Mouse (Mus musculus) kidney, adult 2 months (tissue): ENCODE results near the gene Edc4. TPM values are rescaled to one million over a fixed set of nuclear protein-coding genes. Genes with fewer than 3 reads are reported as not detected.
"Not testable (repeated sequence)": the region's sequence is repeated elsewhere in the genome, so short reads cannot be mapped to it uniquely, and the experiment has no call there.

ENCODE experiments used
- DNase-seq: peaks from one replicate; pipeline ENCODE4 v3.0.0; 2021
- H3K27ac ChIP-seq: fragments of 200-500 bp; 2 replicates; pipeline ENCODE4 v1.5.1; 2012; ENCODE audit warnings: low read depth, low read length, control low read depth, inconsistent platforms; ENCODE audit not compliant: insufficient read depth
- H3K27me3 ChIP-seq: fragments of 200-500 bp; replicated peaks from 2 replicates; pipeline ENCODE4 v1.6.1; 2012; ENCODE audit warnings: mild to moderate bottlenecking, moderate library complexity, low read length, inconsistent platforms; ENCODE audit not compliant: control insufficient read depth, insufficient read depth
- H3K36me3 ChIP-seq: fragments of 200-500 bp; 2 replicates; pipeline ENCODE4 v1.6.1; 2012; ENCODE audit warnings: mild to moderate bottlenecking, moderate library complexity, low read length, inconsistent platforms; ENCODE audit not compliant: control insufficient read depth, insufficient read depth
- H3K4me1 ChIP-seq: fragments of 200-500 bp; 2 replicates; pipeline ENCODE4 v1.6.1; 2011; ENCODE audit warnings: low read length; ENCODE audit not compliant: control insufficient read depth, insufficient read depth
- H3K4me3 ChIP-seq: fragments of 200-500 bp; 2 replicates; pipeline ENCODE4 v1.5.1; 2011; ENCODE audit warnings: mild to moderate bottlenecking, low read depth, low read length, control low read depth; ENCODE audit not compliant: insufficient read depth
- CTCF ChIP-seq: fragments of 200-500 bp; conservative IDR thresholded peaks from 2 replicates; pipeline ENCODE4 v1.5.1; 2011; ENCODE audit warnings: low read depth, mild to moderate bottlenecking, control low read depth, low read length, moderate library complexity, mixed read lengths; ENCODE audit not compliant: insufficient read depth, insufficient read length
- POLR2A ChIP-seq: fragments of 200-500 bp; IDR thresholded peaks from one replicate; pipeline ENCODE4 v1.6.1; 2011; ENCODE audit warnings: low read depth, low read length, control low read depth
- WGBS: fragments of 180-500 bp; shearing (Covaris S2); methylation state at CpG from one replicate; pipeline ENCODE4 v1.1.7; 2018; 5-methylcytosine and 5-hydroxymethylcytosine counted together
- polyA plus RNA-seq: library from polyadenylated mRNA; depleted of rRNA; stranded (reverse); fragments of >200 nt; gene quantifications from 2 replicates; pipeline ENCODE4 v1.2.3, GENCODE M21; 2012; rRNA removed

The Edc4 gene
- 38.5 and 47.9 TPM in 2 replicates for polyA plus RNA-seq

GRCm38 (mm10) chr8:105880754-105881520 is at the start of gene Edc4:
Gene Edc4 (plus strand): TSS chr8:105880881.
- under 1% methylated on average over 45 of the region's 45 CpGs for WGBS
- TF ChIP-seq POLR2A (peak; percentile 84), CTCF (no peak)
- Histone ChIP-seq H3K27me3 (no peaks in the 10 kb centered on the region), H3K27ac (no peak within 1 kb of the TSS), H3K4me3 (peak within 1 kb of the TSS; percentile 96), H3K36me3 (no peaks in the 10 kb centered on the region), H3K4me1 (peaks cover 10% of the 10 kb centered on the region)
- DNase-seq: peak; percentile 91

- 86% methylated on average over 2 of the region's 2 CpGs for WGBS
- H3K36me3 ChIP-seq: not testable (repeated sequence)
Observed at GRCm38 (mm10) chr8:105833740-105834139, 46.9 kb upstream of the Edc4 start.

GRCm38 (mm10) chr8:105835318-105835717 is 45.4 kb upstream of the Edc4 start:
- Histone ChIP-seq H3K27ac (no peak overlapping the region), H3K4me3 (no peak overlapping the region), H3K36me3 (no peaks in the 10 kb centered on the region), H3K27me3 (no peaks in the 10 kb centered on the region), H3K4me1 (no peaks in the 10 kb centered on the region)
- WGBS: 16% methylated on average over 11 of the region's 11 CpGs
- TF ChIP-seq CTCF: peak; percentile 84
- no peak for TF ChIP-seq POLR2A
- DNase-seq: peak; percentile 87

More at GRCm38 (mm10) chr8:105833740-105834139, 46.9 kb upstream of the Edc4 start:
- H3K4me1 ChIP-seq, H3K4me3 ChIP-seq, H3K27me3 ChIP-seq, DNase-seq, H3K27ac ChIP-seq: not testable (repeated sequence)

- no peak overlapping the region for H3K4me3 ChIP-seq
- no peak for DNase-seq
- no peaks in the 10 kb centered on the region for H3K27me3 ChIP-seq
- H3K27ac ChIP-seq: no peak overlapping the region
- H3K4me1 ChIP-seq: no peaks in the 10 kb centered on the region
- no peaks in the 10 kb centered on the region for H3K36me3 ChIP-seq
- no peak for TF ChIP-seq POLR2A
- TF ChIP-seq CTCF: no peak
- WGBS: 81% methylated on average over 6 of the region's 6 CpGs
Observed at GRCm38 (mm10) chr8:105836991-105837390, 43.7 kb upstream of the Edc4 start.

- H3K27ac ChIP-seq: no peak overlapping the region
- 88% methylated on average over 5 of the region's 5 CpGs for WGBS
Observed at GRCm38 (mm10) chr8:105839209-105839608, 41.5 kb upstream of the Edc4 start.

GRCm38 (mm10) chr8:105846678-105847077 is 34.0 kb upstream of the Edc4 start:
- H3K36me3 ChIP-seq: no peaks in the 10 kb centered on the region
- 82% methylated on average over 11 of the region's 11 CpGs for WGBS
- H3K4me3 ChIP-seq: no peak overlapping the region
- no peak for DNase-seq
- TF ChIP-seq CTCF: no peak
- TF ChIP-seq POLR2A: no peak
- H3K27ac ChIP-seq: no peak overlapping the region
- H3K4me1 ChIP-seq: no peaks in the 10 kb centered on the region
- no peaks in the 10 kb centered on the region for H3K27me3 ChIP-seq

More at GRCm38 (mm10) chr8:105839209-105839608, 41.5 kb upstream of the Edc4 start:
- DNase-seq: no peak
- Histone ChIP-seq H3K27me3 (no peaks in the 10 kb centered on the region), H3K4me1 (no peaks in the 10 kb centered on the region), H3K36me3 (no peaks in the 10 kb centered on the region), H3K4me3 (no peak overlapping the region)
- TF ChIP-seq POLR2A (no peak), CTCF (no peak)

GRCm38 (mm10) chr8:105850014-105850413 is 30.7 kb upstream of the Edc4 start:
- H3K4me3 ChIP-seq: no peak overlapping the region
- TF ChIP-seq CTCF: no peak
- TF ChIP-seq POLR2A: no peak

GRCm38 (mm10) chr8:105850611-105851010 is 30.1 kb upstream of the Edc4 start:
- 60% methylated on average over 7 of the region's 7 CpGs for WGBS
- Histone ChIP-seq H3K36me3 (no peaks in the 10 kb centered on the region), H3K27ac (no peak overlapping the region), H3K27me3 (no peaks in the 10 kb centered on the region), H3K4me3 (no peak overlapping the region), H3K4me1 (no peaks in the 10 kb centered on the region; the same call in 1 of the 2 replicates)
- TF ChIP-seq CTCF (no peak), POLR2A (no peak)
- DNase-seq: no peak

More at GRCm38 (mm10) chr8:105850014-105850413, 30.7 kb upstream of the Edc4 start:
- Histone ChIP-seq H3K27me3 (no peaks in the 10 kb centered on the region), H3K27ac (no peak overlapping the region), H3K4me1 (no peaks in the 10 kb centered on the region; the same call in 1 of the 2 replicates), H3K36me3 (no peaks in the 10 kb centered on the region)
- DNase-seq: no peak
- WGBS: 69% methylated on average over 4 of the region's 4 CpGs
